Mouse (Mus musculus) T-helper 17 cell (primary cell): ENCODE measurements around the gene Ms4a2.

Source experiments
- in situ Hi-C, 2 experiments: fragments of 300-600 bp; cut with MboI, MseI; formaldehyde crosslinking; loops; 1 replicate in 1 of 2; 2 replicates in 1 of 2; pipeline ENCODE4 v1.15.1; 2025; ENCODE audit warnings: high pct_unique_total_duplicates in 2 of 2

Gene Ms4a2

DNA sequence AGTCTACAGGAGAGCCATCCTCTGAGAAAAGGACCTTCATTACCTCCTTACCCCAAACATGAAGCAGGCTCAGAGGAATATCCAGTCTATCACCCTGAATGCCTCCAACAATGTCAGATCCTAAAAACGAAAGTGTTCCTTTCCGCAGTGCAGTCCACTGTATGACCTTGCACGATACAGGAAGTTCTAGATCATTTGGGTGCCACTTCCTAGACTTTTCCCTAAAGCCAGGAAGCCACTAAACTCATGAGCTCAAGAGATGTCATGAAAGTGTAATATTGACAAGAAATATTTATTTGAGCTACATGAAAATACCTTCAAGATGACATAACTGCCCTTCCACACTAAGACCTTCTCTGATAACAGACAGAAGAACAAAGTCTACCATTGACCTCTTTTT, 22.2 kb downstream of the Ms4a2 start:
- in situ Hi-C loops = loop anchor here (5.0 to 25.0 kb wide), 4 partner anchors 79 to 557 kb away; partner anchors contain the start of gene Ms4a13 (in 1 of the 2)

DNA sequence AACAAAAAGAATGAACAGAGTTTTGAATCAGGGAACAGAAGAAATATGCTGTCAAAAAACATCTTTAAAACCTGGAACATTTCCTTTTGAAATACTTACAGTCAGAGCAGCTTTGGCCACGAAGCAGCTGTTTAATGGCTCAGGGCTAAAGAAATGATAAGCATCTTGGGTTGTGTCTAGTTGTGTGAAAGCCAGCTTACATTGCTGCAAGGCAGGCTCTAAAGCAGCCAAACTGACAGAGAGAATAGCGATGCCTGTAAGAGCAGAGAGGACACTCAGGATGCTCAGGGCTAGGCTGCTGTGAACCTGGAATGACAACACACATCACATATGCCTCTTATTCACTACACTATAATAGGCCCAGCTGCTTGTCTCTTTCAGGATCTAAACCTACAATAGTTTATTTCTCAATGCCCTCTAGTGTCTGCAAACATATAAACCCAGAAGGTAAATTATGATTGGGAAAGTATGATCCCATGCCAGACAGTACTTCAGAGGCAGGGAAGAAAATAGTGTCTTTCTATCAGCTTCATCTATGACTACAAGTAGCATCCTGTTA, 33.5 kb downstream of the Ms4a2 start:
- in situ Hi-C loops = no loop called here

DNA sequence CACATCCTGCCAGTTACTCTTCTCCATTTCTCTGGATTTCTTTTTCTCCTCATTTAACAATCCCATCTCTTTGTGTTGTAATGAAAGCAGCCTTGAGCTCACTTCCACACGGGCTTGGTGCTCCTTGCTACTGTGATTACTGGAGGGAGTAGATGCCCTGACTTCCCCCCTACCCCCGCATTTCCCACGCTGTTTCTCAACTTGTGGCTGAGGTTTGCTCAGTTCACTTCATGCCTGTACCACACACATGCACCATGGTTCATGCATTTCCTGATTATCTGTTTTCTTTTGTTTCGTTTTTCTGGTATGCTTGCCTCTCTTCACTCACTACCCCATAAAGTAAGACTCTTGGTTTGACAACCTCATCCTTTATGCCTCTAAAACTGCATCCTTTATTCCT, 34.3 kb downstream of the Ms4a2 start:
- in situ Hi-C loops = no loop called here

DNA sequence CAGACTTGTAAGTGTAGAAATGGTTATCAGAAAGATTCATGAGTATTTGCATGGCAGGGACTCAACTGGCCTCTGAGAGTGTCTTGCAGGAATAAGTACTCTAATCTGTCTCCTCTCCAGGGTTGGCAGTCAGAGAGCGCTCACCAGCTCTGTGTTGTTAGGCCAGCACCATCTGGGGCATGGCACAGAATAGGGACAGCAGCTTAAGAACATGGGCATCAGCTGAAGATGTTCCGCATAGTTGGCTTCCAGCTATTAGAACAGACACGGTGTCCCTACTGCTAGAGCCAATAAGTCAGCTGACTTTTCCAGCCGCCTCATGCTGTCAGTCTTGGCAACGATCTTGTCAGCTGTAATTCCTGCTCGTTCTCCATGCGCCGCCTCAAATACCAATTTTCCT, 48.6 kb downstream of the Ms4a2 start:
- in situ Hi-C loops = loop anchor here in 1 of 2 experiments (5.0 kb wide), 1 partner anchor 443 kb away; the partner anchor contains the start of gene 1700017D01Rik
